Mouse (Mus musculus): ENCODE measurements around the gene Fmnl2.

- TF ChIP-seq CTCF (IDR thresholded peaks at IDR 0.05; ENCODE audit: extremely low read depth, insufficient read depth, insufficient read length, insufficient replicate concordance) (no peak), POLR2A (IDR thresholded peaks at IDR 0.05; ENCODE audit: low read depth, low read length) (no peak)
Observed at GRCm38 (mm10) chr2:53000446-53000845, 142.8 kb downstream of the Fmnl2 start.
